Mouse (Mus musculus) kidney, embryonic 16.5 days (tissue): Measurements from ENCODE around the gene Gm3278. TPM values are rescaled to one million over a fixed set of nuclear protein-coding genes. Genes with fewer than 3 reads are reported as not detected.
"Not testable (repeated sequence)": the region's sequence is repeated elsewhere in the genome, so short reads cannot be mapped to it uniquely, and the experiment has no call there.

Source experiments
- ATAC-seq: fragments of 200-750 bp; cut with Nextera tagmentation; 2 replicates; pipeline ENCODE4 v1.8.0; 2017; ENCODE audit warnings: moderate TSS enrichment; ENCODE audit not compliant: low FRiP score, low TSS enrichment
- H3K27ac ChIP-seq: fragments of 300-500 bp; sonication (generic); 2 replicates; pipeline ENCODE4 v1.5.1; 2014; ENCODE audit warnings: low read length
- H3K27me3 ChIP-seq: fragments of 300-500 bp; sonication (generic); 2 replicates; pipeline ENCODE4 v1.6.1; 2014; ENCODE audit warnings: low read length, control low read depth, mixed read lengths; ENCODE audit not compliant: insufficient read depth
- H3K36me3 ChIP-seq: fragments of 300-500 bp; sonication (generic); 2 replicates; pipeline ENCODE4 v1.6.1; 2014; ENCODE audit warnings: low read length, control low read depth, mixed read lengths; ENCODE audit not compliant: insufficient read depth
- H3K4me1 ChIP-seq: fragments of 300-500 bp; sonication (generic); 2 replicates; pipeline ENCODE4 v1.6.1; 2014; ENCODE audit warnings: low read length, control low read depth, mixed read lengths; ENCODE audit not compliant: insufficient read depth
- H3K4me2 ChIP-seq: fragments of 300-500 bp; sonication (generic); replicated peaks from 2 replicates; pipeline ENCODE4 v1.6.1; 2014; ENCODE audit warnings: low read depth, low read length
- H3K4me3 ChIP-seq: fragments of 300-500 bp; sonication (generic); 2 replicates; pipeline ENCODE4 v1.5.1; 2014; ENCODE audit warnings: mild to moderate bottlenecking, low read length
- H3K9ac ChIP-seq: fragments of 300-500 bp; sonication (generic); replicated peaks from 2 replicates; pipeline ENCODE4 v1.6.1; 2014; ENCODE audit warnings: low read length
- H3K9me3 ChIP-seq: fragments of 300-500 bp; sonication (generic); 2 replicates; pipeline ENCODE4 v1.6.1; 2016; ENCODE audit warnings: low read length, control low read depth
- WGBS: fragments of 180-500 bp; shearing (Covaris S2); extraction: QIAGEN DNeasy Blood & Tissue Kit; methylation state at CpG from one replicate; pipeline ENCODE4 v1.1.7; 2014; 5-methylcytosine and 5-hydroxymethylcytosine counted together
- polyA plus RNA-seq: library from polyadenylated mRNA; unstranded; fragments of >200 nt; fragmentation: Nextera tagmentation; extraction: Ambion mirVana; gene quantifications from 2 replicates; pipeline ENCODE4 v1.2.1, GENCODE M21; 2015

Gene Gm3278
- not detected in 2 replicates for polyA plus RNA-seq

DNA sequence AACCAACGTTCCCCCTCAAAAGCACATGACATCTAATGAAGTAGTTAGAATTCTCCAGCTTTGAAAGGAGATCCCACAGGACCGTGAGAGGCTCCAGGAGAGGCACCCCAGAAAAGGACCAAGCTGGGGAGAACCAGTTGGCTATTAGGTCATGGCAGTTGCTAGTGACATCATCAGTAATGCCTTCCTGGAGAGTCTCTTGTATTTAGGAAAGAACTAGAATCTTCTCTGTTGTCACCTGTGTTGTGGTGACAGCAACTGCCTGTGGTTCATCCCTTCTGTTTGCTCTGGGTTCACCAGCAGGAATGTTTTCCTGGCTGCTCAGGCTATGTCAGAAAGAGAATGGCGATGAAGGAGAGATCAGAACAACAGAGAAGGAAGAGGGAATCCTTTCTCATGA lies at the start of gene Gm3278:
Gene Gm3278, plus strand, starts transcription at position 301 of the 400 bp plus-strand sequence.
- not testable (repeated sequence) for H3K27me3 ChIP-seq, H3K36me3 ChIP-seq, H3K4me2 ChIP-seq, H3K4me1 ChIP-seq, ATAC-seq, H3K9ac ChIP-seq, H3K4me3 ChIP-seq, H3K27ac ChIP-seq, H3K9me3 ChIP-seq
- 100% methylated on average over 1 of the region's 3 CpGs for WGBS

DNA sequence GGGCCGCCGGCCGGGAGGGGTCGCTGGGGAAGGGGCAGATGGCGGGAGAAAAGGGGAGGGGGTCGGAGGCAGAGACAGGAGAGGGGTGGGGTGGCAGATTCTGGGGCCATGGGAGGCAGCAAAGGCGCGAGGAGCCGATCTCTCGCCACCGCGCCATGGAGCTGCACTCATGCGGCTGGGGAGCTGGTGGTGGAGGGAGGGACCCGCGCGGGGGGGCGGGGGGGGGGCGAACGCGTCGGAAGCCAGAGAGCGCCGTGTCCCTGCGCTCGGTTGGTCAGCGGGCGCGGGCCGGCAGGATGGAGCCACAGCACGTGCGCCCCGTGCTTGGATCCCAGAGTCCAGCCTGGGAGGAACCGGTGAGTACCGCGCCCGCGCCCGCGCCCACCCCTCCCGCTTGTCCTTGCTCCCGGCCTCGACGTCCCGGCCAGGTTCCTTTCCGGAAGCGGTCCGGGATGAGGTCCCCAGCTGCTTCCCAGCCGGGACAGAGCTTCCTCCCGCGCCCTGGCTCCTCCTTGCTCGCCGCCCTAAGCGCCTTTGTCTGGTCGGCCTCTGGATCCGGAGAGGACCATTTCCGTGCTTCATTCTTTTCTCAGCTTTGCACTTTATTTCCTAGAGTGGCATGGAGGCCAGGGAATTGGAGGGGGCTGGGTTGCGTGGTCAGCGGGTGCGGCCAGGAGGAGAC lies 36.8 kb upstream of the Gm3278 start, which contains the start of gene Gm3264:
Gene Gm3264, plus strand, starts transcription at position 278 of the 682 bp plus-strand sequence.
- Histone ChIP-seq H3K4me2 (peak within 1 kb of the TSS; percentile 50), H3K4me3 (peak within 1 kb of the TSS; percentile 29)
- not testable (repeated sequence) for H3K27me3 ChIP-seq, H3K36me3 ChIP-seq, ATAC-seq, H3K27ac ChIP-seq, H3K9me3 ChIP-seq, H3K4me1 ChIP-seq, H3K9ac ChIP-seq
- 4% methylated on average over 26 of the region's 59 CpGs for WGBS

Other genes with a start within 250 kb of the Gm3278 start
- gene Gm3239, start 228.2 kb upstream of the Gm3278 start, polyA plus RNA-seq: not detected in 2 replicates
- not detected in 2 replicates for gene Gm7876, start 183.2 kb upstream of the Gm3278 start, polyA plus RNA-seq
- gene Gm3252, start 165.6 kb upstream of the Gm3278 start, polyA plus RNA-seq: 0.31 TPM in 1 of 2 replicates, not detected in the other
- gene Gm9602, start 116.1 kb upstream of the Gm3278 start, polyA plus RNA-seq: not detected in 2 replicates
- not detected in 2 replicates for gene Gm3269, start 54.3 kb upstream of the Gm3278 start, polyA plus RNA-seq
- 0.22 TPM in 1 of 2 replicates, not detected in the other for gene Gm3264, start 36.8 kb upstream of the Gm3278 start, polyA plus RNA-seq
- not detected in 2 replicates for gene Gm8297, start 91.5 kb downstream of the Gm3278 start, polyA plus RNA-seq
- gene Gm3298, start 123.5 kb downstream of the Gm3278 start, polyA plus RNA-seq: not detected in 2 replicates
- not detected in 2 replicates for gene 4930555G01Rik, start 158.2 kb downstream of the Gm3278 start, polyA plus RNA-seq
- 0.61 and 0.75 TPM in 2 replicates for gene Gm8281, start 178.6 kb downstream of the Gm3278 start, polyA plus RNA-seq
- not detected in 2 replicates for gene Gm8279, start 239.1 kb downstream of the Gm3278 start, polyA plus RNA-seq